Mouse (Mus musculus): ENCODE data around the gene 4922502D21Rik. TPM values are rescaled to one million over a fixed set of nuclear protein-coding genes. Genes with fewer than 3 reads are reported as not detected.

4922502D21Rik gene
- not detected in 2 replicates for polyA plus RNA-seq (2015; fragmentation: Nextera tagmentation; extraction: Ambion mirVana)

DNA sequence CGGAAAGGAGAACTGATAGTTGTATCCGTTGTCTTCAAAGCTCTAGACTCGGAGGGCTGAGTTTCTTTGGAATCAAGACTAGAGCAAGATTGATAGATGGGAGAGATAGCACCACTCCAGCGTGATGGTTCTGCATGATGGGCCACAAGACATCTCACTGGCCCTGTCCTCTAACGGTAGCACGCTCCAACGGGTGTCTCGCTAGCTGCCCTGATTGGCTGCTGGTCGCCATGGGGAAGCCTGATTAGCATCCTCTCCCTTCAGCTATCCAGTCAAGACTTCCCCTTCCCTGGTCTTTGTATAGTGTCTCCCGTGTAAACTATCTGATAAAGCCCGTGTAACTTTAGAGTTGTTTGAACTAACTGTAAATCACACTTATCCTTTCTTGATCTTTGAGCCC, at the start of gene 4922502D21Rik:
TSS of gene 4922502D21Rik (minus strand) at position 187 of the 400 bp plus-strand sequence.
- Histone ChIP-seq H3K9me3 (no peaks in the 10 kb centered on the region), H3K27ac (replicated peaks) (no peak within 1 kb of the TSS), H3K4me2 (replicated peaks) (no peak within 1 kb of the TSS), H3K4me3 (no peak within 1 kb of the TSS), H3K36me3 (no peaks in the 10 kb centered on the region), H3K9ac (replicated peaks) (no peak within 1 kb of the TSS), H3K27me3 (no peaks in the 10 kb centered on the region), H3K4me1 (no peaks in the 10 kb centered on the region)
- no peak for ATAC-seq (replicated peaks)
- 56% methylated on average over 11 of the region's 11 CpGs for WGBS

DNA sequence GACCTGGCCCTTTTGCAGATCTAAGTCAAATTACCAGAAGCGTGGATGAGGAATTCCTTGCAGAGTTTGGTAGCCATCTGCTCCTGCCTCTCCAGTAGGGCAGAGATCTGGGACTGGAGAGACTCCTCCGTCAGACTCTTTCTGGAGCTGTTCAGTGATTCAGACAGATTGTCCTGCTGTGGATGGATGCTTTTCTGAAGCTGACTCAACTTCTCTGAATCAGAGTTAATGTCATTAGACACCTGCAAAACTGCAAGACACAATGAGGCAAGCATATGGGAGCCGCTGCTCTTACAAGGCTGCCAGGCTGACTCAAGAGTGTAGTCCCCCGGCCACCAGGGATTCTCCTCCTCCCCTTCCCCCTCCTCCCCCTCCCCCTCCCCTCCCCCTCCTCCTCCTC, 48.9 kb upstream of the 4922502D21Rik start:
- WGBS: 51% methylated on average over 4 of the region's 4 CpGs
- no peak overlapping the region for H3K4me3 ChIP-seq
- H3K9me3 ChIP-seq: no peaks in the 10 kb centered on the region
- no peak overlapping the region for H3K9ac ChIP-seq (replicated peaks)
- H3K4me2 ChIP-seq (replicated peaks): no peak overlapping the region
- no peaks in the 10 kb centered on the region for H3K4me1 ChIP-seq
- H3K36me3 ChIP-seq: no peaks in the 10 kb centered on the region
- no peaks in the 10 kb centered on the region for H3K27me3 ChIP-seq
- no peak overlapping the region for H3K27ac ChIP-seq (replicated peaks)
- ATAC-seq (replicated peaks): no peak

DNA sequence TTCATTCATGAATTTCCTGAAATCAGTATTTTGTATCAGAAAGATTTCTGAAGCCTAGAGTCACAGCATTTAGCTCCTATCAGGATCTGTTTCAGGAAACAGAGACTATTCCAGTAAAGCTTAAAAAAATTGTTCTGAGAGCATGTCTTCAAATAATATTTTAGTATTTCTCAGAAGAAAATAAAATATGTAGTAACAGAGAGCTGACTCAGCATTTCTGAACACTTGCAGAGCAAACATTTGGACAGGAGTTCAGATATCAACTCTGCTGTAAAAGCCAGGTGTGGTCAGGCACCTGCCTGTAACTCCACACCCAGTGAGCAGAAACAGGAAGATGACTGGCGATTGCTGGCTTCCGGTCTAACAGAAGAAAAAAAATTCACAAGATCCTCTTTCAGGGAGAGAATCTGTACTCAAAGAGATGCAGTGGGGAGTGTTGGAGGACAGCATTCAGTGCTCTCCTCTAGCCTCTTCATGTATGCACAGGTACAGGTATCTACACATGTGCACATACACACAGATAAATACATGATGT, 43.4 kb upstream of the 4922502D21Rik start:
- H3K36me3 ChIP-seq: no peaks in the 10 kb centered on the region
- H3K27ac ChIP-seq (replicated peaks): no peak overlapping the region
- no peak overlapping the region for H3K4me3 ChIP-seq
- no peak overlapping the region for H3K9ac ChIP-seq (replicated peaks)
- no peaks in the 10 kb centered on the region for H3K4me1 ChIP-seq
- no peak for ATAC-seq (replicated peaks)
- no peaks in the 10 kb centered on the region for H3K9me3 ChIP-seq
- no peak overlapping the region for H3K4me2 ChIP-seq (replicated peaks)
- 97% methylated on average over 2 of the region's 2 CpGs for WGBS
- no peaks in the 10 kb centered on the region for H3K27me3 ChIP-seq

DNA sequence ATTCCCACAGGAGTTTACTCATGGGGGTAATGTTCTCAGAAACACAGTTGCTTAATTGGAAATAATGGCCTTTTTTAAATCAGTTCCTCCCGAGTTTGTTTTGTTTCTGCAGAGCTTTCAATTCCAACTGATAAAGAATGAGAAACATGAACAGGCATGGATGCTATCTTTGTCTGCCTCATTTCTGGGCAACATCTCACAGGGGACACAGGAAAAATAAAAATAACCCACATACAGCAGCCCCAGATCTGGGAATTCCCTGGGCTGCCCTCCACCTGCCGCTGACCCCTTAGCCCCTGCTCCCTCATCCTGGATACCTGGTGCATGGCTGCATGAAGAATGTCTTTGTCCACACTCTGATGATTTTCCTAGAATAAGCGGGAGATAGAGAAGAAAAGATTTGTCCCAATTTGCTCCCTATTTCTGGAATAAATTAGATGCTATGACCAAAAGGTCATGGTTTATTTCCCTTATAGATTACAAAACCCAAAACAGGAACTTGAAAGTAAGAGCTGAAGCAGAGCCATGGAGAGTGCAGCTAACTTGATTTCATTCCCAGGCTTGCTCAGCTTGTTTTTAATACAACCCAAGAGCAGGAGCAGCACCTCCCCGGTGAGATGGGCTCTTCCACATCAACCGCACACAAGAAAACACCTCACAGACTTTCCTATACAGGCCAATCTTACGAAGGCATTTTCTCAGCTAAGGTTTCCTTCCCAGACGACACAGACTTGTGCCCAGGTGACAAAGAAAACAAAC, 38.0 kb upstream of the 4922502D21Rik start:
- Histone ChIP-seq H3K27me3 (no peaks in the 10 kb centered on the region), H3K36me3 (no peaks in the 10 kb centered on the region), H3K4me2 (replicated peaks) (no peak overlapping the region), H3K9ac (replicated peaks) (no peak overlapping the region), H3K27ac (replicated peaks) (no peak overlapping the region), H3K4me1 (no peaks in the 10 kb centered on the region), H3K9me3 (no peaks in the 10 kb centered on the region), H3K4me3 (no peak overlapping the region)
- no peak for ATAC-seq (replicated peaks)
- WGBS: 77% methylated on average over 7 of the region's 7 CpGs

DNA sequence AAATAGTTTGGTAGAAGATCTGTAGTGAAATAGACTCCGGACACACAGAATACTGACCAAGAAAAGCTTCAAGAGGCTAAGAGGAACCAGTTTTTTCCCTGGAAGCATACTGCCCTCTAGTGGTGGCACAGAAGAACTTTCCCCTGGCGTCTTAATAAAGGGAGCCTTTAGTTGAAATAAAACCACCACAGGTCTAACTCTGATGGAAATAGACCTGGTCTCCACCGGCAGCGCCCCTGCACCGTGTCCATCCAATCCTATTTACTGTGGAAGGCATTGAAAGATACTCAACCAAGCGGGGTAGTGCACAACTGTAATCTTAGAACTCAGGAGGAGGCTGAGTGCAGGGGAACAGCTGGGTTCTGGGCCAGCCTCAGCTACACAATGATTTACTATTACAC, 34.4 kb upstream of the 4922502D21Rik start:
- Histone ChIP-seq H3K9me3 (no peaks in the 10 kb centered on the region), H3K4me2 (replicated peaks) (no peak overlapping the region), H3K9ac (replicated peaks) (no peak overlapping the region), H3K27me3 (no peaks in the 10 kb centered on the region), H3K36me3 (no peaks in the 10 kb centered on the region), H3K4me1 (no peaks in the 10 kb centered on the region), H3K27ac (replicated peaks) (no peak overlapping the region), H3K4me3 (no peak overlapping the region)
- ATAC-seq (replicated peaks): peak; percentile 61; the same call in 1 of the 2 replicates
- WGBS: 19% methylated on average over 6 of the region's 6 CpGs

DNA sequence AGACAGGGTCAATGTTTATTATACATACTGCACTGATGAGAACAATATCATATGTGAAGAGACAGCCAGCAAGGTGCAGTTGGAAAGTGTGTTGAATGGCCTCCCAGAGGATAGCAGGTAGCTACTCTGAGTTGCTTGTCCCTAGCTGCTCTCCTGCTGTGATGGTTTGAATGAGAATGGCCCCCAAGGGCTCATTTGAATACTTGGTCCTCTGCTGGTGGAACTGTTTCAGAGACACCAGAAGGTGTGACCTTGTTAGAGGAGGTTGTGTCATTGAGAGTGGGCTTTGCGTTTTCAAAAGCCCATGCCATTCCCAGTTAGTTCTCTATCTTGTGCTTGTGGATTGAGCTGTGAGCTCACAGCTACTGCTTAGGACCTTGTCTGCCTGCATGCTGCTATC, 32.3 kb upstream of the 4922502D21Rik start:
- Histone ChIP-seq H3K9ac (replicated peaks) (no peak overlapping the region), H3K4me1 (no peaks in the 10 kb centered on the region), H3K9me3 (no peaks in the 10 kb centered on the region), H3K4me2 (replicated peaks) (no peak overlapping the region), H3K27me3 (no peaks in the 10 kb centered on the region), H3K27ac (replicated peaks) (no peak overlapping the region), H3K4me3 (no peak overlapping the region), H3K36me3 (no peaks in the 10 kb centered on the region)
- 38% methylated on average over 1 of the region's 1 CpGs for WGBS
- no peak for ATAC-seq (replicated peaks)

DNA sequence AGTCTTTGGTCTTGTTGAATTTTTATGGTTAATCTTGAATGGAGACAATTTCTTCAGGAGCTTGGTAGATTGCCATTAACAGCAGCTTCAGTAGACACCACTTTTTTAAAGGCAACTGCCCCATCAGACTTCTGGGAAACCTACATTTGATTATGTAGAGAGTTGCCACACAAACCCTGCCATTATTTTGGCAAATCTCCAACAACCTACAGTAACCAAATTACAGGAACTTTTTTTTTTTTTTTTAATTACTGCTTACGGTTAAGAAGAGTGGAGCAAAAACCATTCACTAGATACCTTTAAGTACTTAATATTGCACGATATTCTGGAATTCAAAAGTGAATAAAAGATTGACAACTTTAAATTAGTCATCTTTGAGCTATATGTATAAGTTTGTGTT, 27.9 kb upstream of the 4922502D21Rik start:
- WGBS: 90% methylated on average over 2 of the region's 2 CpGs
- no peaks in the 10 kb centered on the region for H3K9me3 ChIP-seq
- no peak overlapping the region for H3K4me2 ChIP-seq (replicated peaks)
- ATAC-seq (replicated peaks): no peak
- H3K4me1 ChIP-seq: no peaks in the 10 kb centered on the region
- no peak overlapping the region for H3K9ac ChIP-seq (replicated peaks)
- no peaks in the 10 kb centered on the region for H3K27me3 ChIP-seq
- no peaks in the 10 kb centered on the region for H3K36me3 ChIP-seq
- no peak overlapping the region for H3K4me3 ChIP-seq
- no peak overlapping the region for H3K27ac ChIP-seq (replicated peaks)

DNA sequence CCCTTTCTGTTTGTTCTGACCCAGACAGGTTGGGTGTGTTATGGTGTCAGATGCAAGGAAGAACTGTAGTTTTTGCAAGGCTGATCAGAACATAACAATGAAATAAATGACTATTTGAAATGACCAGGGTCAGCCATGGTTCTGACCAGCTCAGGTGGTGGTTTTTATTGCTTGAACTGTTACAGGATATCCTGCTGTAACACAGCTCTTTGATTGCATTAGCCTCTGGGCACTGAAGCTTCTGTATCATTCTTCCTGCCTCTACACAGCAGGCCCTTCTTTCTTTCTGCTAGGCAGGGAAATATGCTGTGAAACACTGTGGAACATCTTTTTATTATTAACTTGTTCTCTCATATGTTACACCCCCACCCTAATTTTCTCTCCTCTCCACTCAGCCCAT, 24.8 kb upstream of the 4922502D21Rik start:
- no peak overlapping the region for H3K4me3 ChIP-seq
- H3K27ac ChIP-seq (replicated peaks): no peak overlapping the region
- H3K9ac ChIP-seq (replicated peaks): no peak overlapping the region
- H3K27me3 ChIP-seq: no peaks in the 10 kb centered on the region
- H3K4me2 ChIP-seq (replicated peaks): no peak overlapping the region
- H3K36me3 ChIP-seq: no peaks in the 10 kb centered on the region
- ATAC-seq (replicated peaks): no peak
- no peaks in the 10 kb centered on the region for H3K4me1 ChIP-seq
- no peaks in the 10 kb centered on the region for H3K9me3 ChIP-seq

DNA sequence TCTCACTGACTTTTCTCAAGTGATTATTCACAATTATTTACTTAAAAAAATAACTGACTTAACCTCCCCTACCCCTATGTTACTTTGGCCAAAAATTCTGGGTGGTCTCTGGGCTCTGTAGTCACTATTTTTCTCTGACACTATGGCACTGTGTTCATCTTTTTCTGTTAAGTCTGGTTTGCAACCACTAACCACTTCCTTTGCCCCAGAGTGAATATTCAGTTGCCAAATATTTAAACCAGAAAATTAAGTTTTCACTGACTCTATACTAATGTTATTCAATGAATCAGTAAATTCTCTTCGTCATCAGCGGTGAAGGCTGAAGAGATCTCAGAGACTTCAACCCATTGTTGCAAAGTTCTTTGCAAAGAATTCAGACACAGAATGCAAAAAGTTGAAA, 24.2 kb upstream of the 4922502D21Rik start:
- ATAC-seq (replicated peaks): no peak
- Histone ChIP-seq H3K27me3 (no peaks in the 10 kb centered on the region), H3K36me3 (no peaks in the 10 kb centered on the region), H3K4me1 (no peaks in the 10 kb centered on the region), H3K4me2 (replicated peaks) (no peak overlapping the region), H3K4me3 (no peak overlapping the region), H3K9ac (replicated peaks) (no peak overlapping the region), H3K27ac (replicated peaks) (no peak overlapping the region), H3K9me3 (no peaks in the 10 kb centered on the region)
- 95% methylated on average over 2 of the region's 2 CpGs for WGBS

DNA sequence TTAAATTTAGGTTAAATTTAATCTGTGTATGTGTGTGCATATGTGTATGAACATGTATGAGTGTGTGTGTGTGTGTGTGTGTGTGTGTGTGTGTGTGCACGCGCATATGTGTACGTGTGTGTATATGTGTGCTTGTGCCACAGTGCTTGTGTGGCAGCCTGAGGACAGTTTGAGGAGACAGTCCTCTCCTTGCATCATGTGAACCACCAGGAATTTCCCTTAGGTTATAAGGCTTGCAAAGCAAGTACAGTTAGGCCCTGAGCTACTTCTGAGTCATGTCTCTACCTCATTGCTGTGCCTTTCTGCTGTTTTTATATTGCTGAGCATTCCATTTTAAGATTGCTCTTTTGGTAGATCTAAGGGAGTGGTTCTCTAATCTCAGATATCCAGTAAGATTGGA, 19.5 kb upstream of the 4922502D21Rik start:
- no peak overlapping the region for H3K27ac ChIP-seq (replicated peaks)
- H3K9ac ChIP-seq (replicated peaks): no peak overlapping the region
- 94% methylated on average over 3 of the region's 3 CpGs for WGBS
- no peak overlapping the region for H3K4me3 ChIP-seq
- no peaks in the 10 kb centered on the region for H3K27me3 ChIP-seq
- H3K4me2 ChIP-seq (replicated peaks): no peak overlapping the region
- no peaks in the 10 kb centered on the region for H3K9me3 ChIP-seq
- H3K4me1 ChIP-seq: no peaks in the 10 kb centered on the region
- no peak for ATAC-seq (replicated peaks)
- H3K36me3 ChIP-seq: no peaks in the 10 kb centered on the region

DNA sequence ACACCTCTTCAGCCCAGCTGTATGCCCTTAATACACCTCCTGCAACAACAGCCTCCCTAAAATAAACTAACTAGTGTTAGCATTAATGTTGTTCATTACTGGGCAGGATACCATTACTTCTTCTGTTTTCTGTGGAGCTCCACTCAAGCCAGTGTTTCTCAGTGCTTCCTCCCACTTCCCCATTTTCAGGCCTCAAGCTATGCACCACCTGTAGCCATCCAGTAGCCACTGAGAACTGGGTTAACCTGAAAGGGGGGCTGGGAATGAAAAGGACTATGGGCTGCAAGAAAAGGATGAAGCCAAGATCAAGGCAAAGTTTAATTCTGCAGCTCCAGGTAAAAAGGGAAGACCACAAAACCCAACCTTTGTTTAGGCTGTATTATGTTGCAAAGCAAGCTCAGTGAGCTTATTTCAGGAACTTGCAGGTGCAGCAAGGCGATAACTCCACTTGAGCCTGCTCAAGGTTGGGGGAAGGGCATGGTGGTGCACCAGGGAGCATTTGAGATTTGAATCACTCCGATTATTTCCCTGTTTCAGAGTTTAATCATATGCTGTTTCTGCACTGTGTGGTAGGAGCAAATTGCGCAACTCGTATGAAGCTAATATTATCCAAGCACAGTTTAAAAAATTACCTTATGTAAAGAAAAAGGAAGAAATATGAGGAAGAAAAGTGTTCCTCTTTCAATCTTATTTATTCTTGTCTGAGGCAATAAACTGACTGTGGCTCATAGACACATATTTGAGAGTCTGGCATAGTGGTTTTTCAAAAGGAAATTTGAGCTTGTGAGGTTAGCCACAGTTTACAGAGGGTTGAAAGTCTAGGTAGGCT, 18.1 kb upstream of the 4922502D21Rik start:
- 55% methylated on average over 4 of the region's 4 CpGs for WGBS
- no peaks in the 10 kb centered on the region for H3K27me3 ChIP-seq
- H3K4me1 ChIP-seq: no peaks in the 10 kb centered on the region
- H3K4me3 ChIP-seq: no peak overlapping the region
- H3K36me3 ChIP-seq: no peaks in the 10 kb centered on the region
- no peak overlapping the region for H3K27ac ChIP-seq (replicated peaks)
- no peak for ATAC-seq (replicated peaks)
- H3K4me2 ChIP-seq (replicated peaks): no peak overlapping the region
- no peak overlapping the region for H3K9ac ChIP-seq (replicated peaks)
- H3K9me3 ChIP-seq: no peaks in the 10 kb centered on the region

DNA sequence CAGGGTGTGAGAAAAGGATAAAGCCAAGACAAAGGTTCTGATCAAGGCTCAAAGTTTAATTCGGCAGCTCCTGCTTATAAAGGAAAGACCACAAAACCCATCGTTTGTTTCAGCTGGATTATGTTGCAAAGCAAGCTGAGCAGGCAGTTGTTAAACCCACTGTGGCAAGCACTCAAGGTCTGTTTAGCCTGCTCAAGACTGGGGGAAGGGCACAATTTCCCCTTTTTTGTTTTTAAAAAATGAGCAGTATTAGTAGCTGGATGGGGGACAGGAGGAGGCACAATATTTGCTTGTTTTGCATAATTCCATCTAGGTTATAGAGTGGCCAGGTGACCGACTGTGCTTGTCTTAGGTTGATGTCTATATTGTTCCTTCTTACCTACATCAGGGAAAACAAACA, 12.8 kb upstream of the 4922502D21Rik start:
- Histone ChIP-seq H3K9ac (replicated peaks) (no peak overlapping the region), H3K4me1 (no peaks in the 10 kb centered on the region), H3K27me3 (no peaks in the 10 kb centered on the region), H3K36me3 (no peaks in the 10 kb centered on the region), H3K4me2 (replicated peaks) (no peak overlapping the region), H3K27ac (replicated peaks) (no peak overlapping the region), H3K4me3 (no peak overlapping the region), H3K9me3 (no peaks in the 10 kb centered on the region)
- no peak for ATAC-seq (replicated peaks)
- 68% methylated on average over 3 of the region's 3 CpGs for WGBS
